Comparison of ENCODE assay signal across 8 mouse cellular contexts in genomic region chr13:24518887-24519286, GRCm38 (mm10).
DNase-seq lines count a peak whose midpoint lies in the region; ATAC-seq and TF ChIP-seq lines count a peak whose summit lies in the region.

No protein-coding gene starts in this region.

- ATAC-seq in limb, embryonic 11.5 days (ENCODE audit: insufficient number of reproducible peaks, low FRiP score, low TSS enrichment, low read depth) = no peak

- 35% methylated on average over 6 of the region's 6 CpGs for WGBS in limb, embryonic 11.5 days

- peak; percentile 79 for TF ChIP-seq CTCF in E14TG2a.4 (conservative IDR thresholded peaks at IDR 0.05; ENCODE audit: low read length)

- no peaks in the 10 kb centered on the region for H3K36me3 ChIP-seq in E14TG2a.4 (ENCODE audit: insufficient read depth, low read length)
- no peaks in the 10 kb centered on the region for H3K36me3 ChIP-seq in limb, embryonic 11.5 days (ENCODE audit: control insufficient read depth, insufficient read depth, low read length)

- no peak overlapping the region for H3K4me3 ChIP-seq in E14TG2a.4 (replicated peaks; ENCODE audit: low read length)
- no peak overlapping the region for H3K4me3 ChIP-seq in limb, embryonic 11.5 days (ENCODE audit: low read depth, low read length)

- DNase-seq in layer of hippocampus, adult 9-10 months (ENCODE audit: low spot score) = peak; percentile 35
- no peak for DNase-seq in layer of hippocampus, postnatal 14 days (ENCODE audit: low spot score in 2 of 2)
- peak; percentile 66 for DNase-seq in adrenal gland, postnatal 10 days
- DNase-seq in gastrocnemius, postnatal 10 days = peak; percentile 50
- DNase-seq in limb, embryonic 11.5 days (ENCODE audit: low spot score) = peak; percentile 53
- DNase-seq in spleen, adult 18-20 months = peak; percentile 42 to 73
- DNase-seq in frontal cortex, postnatal 10 days (ENCODE audit: low spot score in 2 of 2) = no peak

- H3K4me2 ChIP-seq in limb, embryonic 11.5 days (ENCODE audit: low read depth, severe bottlenecking) = no peak overlapping the region

- H3K9ac ChIP-seq in limb, embryonic 11.5 days (ENCODE audit: low read length) = no peak overlapping the region

- peaks cover 6% of the 10 kb centered on the region; the same call in 1 of the 2 replicates for H3K9me3 ChIP-seq in E14TG2a.4 (ENCODE audit: low read length)
- H3K9me3 ChIP-seq in limb, embryonic 11.5 days (ENCODE audit: control insufficient read depth, low read length) = no peaks in the 10 kb centered on the region

- H3K27ac ChIP-seq in limb, embryonic 11.5 days (replicated peaks; ENCODE audit: low read depth, low read length) = no peak overlapping the region

- H3K27me3 ChIP-seq in E14TG2a.4 (ENCODE audit: insufficient read depth, low read length) = no peaks in the 10 kb centered on the region
- H3K27me3 ChIP-seq in limb, embryonic 11.5 days (ENCODE audit: control insufficient read depth, insufficient read depth, low read length) = no peaks in the 10 kb centered on the region

- peaks cover 58% of the 10 kb centered on the region for H3K4me1 ChIP-seq in E14TG2a.4 (replicated peaks; ENCODE audit: low read depth, low read length)
- H3K4me1 ChIP-seq in limb, embryonic 11.5 days (ENCODE audit: control insufficient read depth, insufficient read depth, low read length) = no peaks in the 10 kb centered on the region

Comparison
In these comparisons a context has a peak if more than half of its experiments do, and no peak if none do; other contexts are left out.
1. DNase-seq: peak in layer of hippocampus, adult 9-10 months (single experiment), adrenal gland, postnatal 10 days (single experiment), gastrocnemius, postnatal 10 days (single experiment), limb, embryonic 11.5 days (single experiment) and spleen, adult 18-20 months (2 of 2); none in layer of hippocampus, postnatal 14 days (0 of 2) and frontal cortex, postnatal 10 days (0 of 2).